Mouse (Mus musculus) liver, embryonic 15.5 days (tissue): ENCODE measurements around the gene Cpne4. TPM values are rescaled to one million over a fixed set of nuclear protein-coding genes. Genes with fewer than 3 reads are reported as not detected.

Source experiments
- ATAC-seq: fragments of 200-750 bp; cut with Nextera tagmentation; 2 replicates; pipeline ENCODE4 v1.8.0; 2017; ENCODE audit warnings: moderate number of reproducible peaks, mild to moderate bottlenecking, moderate library complexity; ENCODE audit not compliant: insufficient read depth
- H3K27ac ChIP-seq: fragments of 300-500 bp; sonication (generic); replicated peaks from 2 replicates; pipeline ENCODE4 v1.5.1; 2015; ENCODE audit warnings: mild to moderate bottlenecking, inconsistent platforms
- H3K27me3 ChIP-seq: fragments of 300-500 bp; sonication (generic); 2 replicates; pipeline ENCODE4 v1.6.1; 2015; ENCODE audit warnings: mild to moderate bottlenecking, inconsistent platforms
- H3K36me3 ChIP-seq: fragments of 300-500 bp; sonication (generic); replicated peaks from 2 replicates; pipeline ENCODE4 v1.6.1; 2015; ENCODE audit warnings: moderate library complexity, mild to moderate bottlenecking, inconsistent platforms
- H3K4me1 ChIP-seq: fragments of 300-500 bp; sonication (generic); replicated peaks from 2 replicates; pipeline ENCODE4 v1.6.1; 2015; ENCODE audit warnings: inconsistent platforms
- H3K4me2 ChIP-seq: fragments of 300-500 bp; sonication (generic); 2 replicates; pipeline ENCODE4 v1.6.1; 2015; ENCODE audit warnings: moderate library complexity, mild to moderate bottlenecking, inconsistent platforms
- H3K4me3 ChIP-seq: fragments of 300-500 bp; sonication (generic); replicated peaks from 2 replicates; pipeline ENCODE4 v1.5.1; 2015; ENCODE audit warnings: mild to moderate bottlenecking, inconsistent platforms
- H3K9ac ChIP-seq: fragments of 300-500 bp; sonication (generic); 2 replicates; pipeline ENCODE4 v1.6.1; 2015; ENCODE audit warnings: moderate library complexity, mild to moderate bottlenecking, inconsistent platforms
- H3K9me3 ChIP-seq: fragments of 300-500 bp; sonication (generic); replicated peaks from 2 replicates; pipeline ENCODE4 v1.6.1; 2016; ENCODE audit warnings: inconsistent platforms
- WGBS: fragments of 180-500 bp; shearing (Covaris S2); methylation state at CpG from one replicate; pipeline ENCODE4 v1.1.7; 2015; ENCODE audit warnings: mixed read lengths; ENCODE audit not compliant: insufficient replicate concordance; 5-methylcytosine and 5-hydroxymethylcytosine counted together
- polyA plus RNA-seq: library from polyadenylated mRNA; unstranded; fragments of >200 nt; fragmentation: Nextera tagmentation; extraction: Ambion mirVana; gene quantifications from 2 replicates; pipeline ENCODE4 v1.2.1, GENCODE M21; 2015

The Cpne4 gene
- polyA plus RNA-seq, 1 experiment from 2014 or later = not detected

DNA sequence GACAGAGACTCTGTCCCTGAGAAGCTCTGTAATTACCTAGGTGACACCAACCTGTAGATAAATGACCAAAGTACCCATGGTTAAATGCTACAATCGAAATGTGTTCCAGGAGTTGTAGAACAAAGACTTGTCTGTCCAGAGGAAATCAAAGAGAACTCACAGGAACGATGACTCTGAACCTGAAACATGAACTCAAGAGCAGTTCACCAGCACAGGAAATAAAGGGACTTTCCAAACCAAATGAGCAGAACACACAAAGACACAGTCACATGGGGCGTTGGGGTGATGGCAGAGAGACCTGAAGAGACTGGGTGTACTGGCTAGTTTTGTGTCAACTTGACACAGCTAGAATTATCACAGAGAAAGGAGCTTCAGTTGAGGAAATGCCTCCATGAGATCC is 329.9 kb downstream of the Cpne4 start:
- Histone ChIP-seq H3K9ac (no peak overlapping the region), H3K27ac (no peak overlapping the region), H3K27me3 (no peaks in the 10 kb centered on the region), H3K4me3 (no peak overlapping the region), H3K9me3 (no peaks in the 10 kb centered on the region), H3K36me3 (no peaks in the 10 kb centered on the region), H3K4me2 (no peak overlapping the region), H3K4me1 (no peaks in the 10 kb centered on the region)
- WGBS = 36% methylated on average over 3 of the region's 3 CpGs
- ATAC-seq = no peak

DNA sequence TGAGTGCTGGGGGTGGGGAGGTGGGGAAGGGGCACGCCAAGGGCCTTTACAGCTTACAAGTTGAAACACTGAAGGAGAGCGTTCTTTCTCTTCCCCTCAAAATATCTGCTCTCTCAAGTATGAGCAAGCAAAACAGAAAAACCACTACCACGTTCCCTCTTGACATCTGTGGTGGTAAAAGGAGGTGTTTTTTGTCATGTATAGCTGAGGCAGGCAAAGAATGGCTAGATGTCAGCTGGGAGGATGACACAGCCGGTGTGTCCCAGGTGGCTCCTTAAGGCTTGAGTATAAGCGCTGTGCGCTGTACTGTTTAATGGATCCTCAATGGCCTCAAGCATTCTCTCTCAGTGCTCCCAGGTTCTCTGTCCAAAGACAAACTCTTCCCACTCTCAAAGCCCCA is 331.5 kb downstream of the Cpne4 start:
- ATAC-seq = no peak
- Histone ChIP-seq H3K27me3 (no peaks in the 10 kb centered on the region), H3K9me3 (no peaks in the 10 kb centered on the region; the same call in 1 of the 2 replicates), H3K4me1 (no peaks in the 10 kb centered on the region), H3K27ac (no peak overlapping the region), H3K4me3 (no peak overlapping the region), H3K9ac (no peak overlapping the region), H3K36me3 (no peaks in the 10 kb centered on the region), H3K4me2 (no peak overlapping the region)
- WGBS = 63% methylated on average over 6 of the region's 6 CpGs

DNA sequence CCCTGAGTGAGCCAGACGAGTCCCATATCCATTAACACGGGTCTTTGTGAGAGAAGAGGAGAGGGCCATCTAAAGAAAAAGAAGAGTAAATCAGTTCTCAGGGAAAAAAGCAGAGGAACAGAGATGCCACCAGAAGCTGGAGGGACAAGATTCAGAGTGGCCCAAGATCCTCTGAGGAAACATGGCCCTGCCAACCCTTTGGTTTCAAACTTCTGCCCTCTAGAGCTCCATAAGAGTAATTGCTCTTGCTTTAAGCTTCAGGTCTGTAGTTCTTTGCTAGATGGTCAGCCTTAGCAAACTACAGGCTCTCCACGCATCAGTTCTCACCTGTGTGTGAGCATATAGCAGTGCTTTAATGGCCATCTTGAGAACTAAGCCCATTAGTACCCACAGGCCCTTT is 343.4 kb downstream of the Cpne4 start:
- no peak for ATAC-seq
- Histone ChIP-seq H3K27me3 (no peaks in the 10 kb centered on the region), H3K4me1 (no peaks in the 10 kb centered on the region), H3K9ac (no peak overlapping the region), H3K4me2 (no peak overlapping the region), H3K27ac (no peak overlapping the region), H3K36me3 (no peaks in the 10 kb centered on the region), H3K9me3 (no peaks in the 10 kb centered on the region), H3K4me3 (no peak overlapping the region)
- 61% methylated on average over 3 of the region's 3 CpGs for WGBS

DNA sequence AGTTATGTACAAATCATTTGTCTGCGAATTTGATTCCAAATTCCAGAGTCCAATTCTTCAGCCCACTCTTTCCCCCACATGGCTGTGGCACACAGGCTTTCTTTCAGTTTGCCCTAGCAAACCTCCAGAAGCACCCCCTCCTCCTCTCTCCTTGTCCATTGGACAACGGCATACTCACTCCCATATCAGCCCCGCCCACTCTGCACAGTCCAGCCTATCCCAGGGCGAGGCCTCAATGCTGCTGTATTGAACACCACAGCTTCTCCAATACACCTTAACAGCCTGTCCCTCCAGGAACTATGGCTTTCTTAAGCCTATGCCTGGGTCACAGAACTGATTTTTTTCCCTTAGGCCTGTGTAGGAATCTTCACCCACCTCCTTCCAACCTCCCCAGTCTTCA is 348.3 kb downstream of the Cpne4 start:
- Histone ChIP-seq H3K36me3 (no peaks in the 10 kb centered on the region), H3K9ac (no peak overlapping the region), H3K9me3 (no peaks in the 10 kb centered on the region), H3K27me3 (no peaks in the 10 kb centered on the region), H3K4me2 (no peak overlapping the region), H3K27ac (no peak overlapping the region), H3K4me3 (no peak overlapping the region), H3K4me1 (no peaks in the 10 kb centered on the region)
- 58% methylated on average over 4 of the region's 4 CpGs for WGBS
- ATAC-seq = no peak

DNA sequence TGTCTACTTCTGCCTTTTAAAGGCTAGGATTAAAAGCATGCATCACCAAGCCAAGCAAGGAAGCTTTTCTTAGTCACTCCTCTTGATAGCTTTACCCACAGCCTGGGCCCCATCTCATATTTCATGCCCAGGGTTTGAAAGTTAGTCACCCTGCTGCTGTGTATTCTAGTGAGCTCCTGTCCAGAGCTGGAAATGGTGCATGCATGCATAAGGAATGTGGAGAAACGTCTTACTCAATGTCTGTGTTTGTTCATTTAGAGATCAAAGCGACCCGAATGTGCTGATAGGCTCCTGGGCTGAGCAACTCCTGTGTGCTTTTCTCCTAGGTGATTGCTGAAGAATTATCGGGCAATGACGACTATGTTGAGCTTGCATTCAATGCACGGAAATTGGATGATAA is 354.0 kb downstream of the Cpne4 start:
- ATAC-seq = no peak
- Histone ChIP-seq H3K27me3 (no peaks in the 10 kb centered on the region), H3K36me3 (no peaks in the 10 kb centered on the region), H3K27ac (no peak overlapping the region), H3K4me2 (no peak overlapping the region), H3K4me3 (no peak overlapping the region), H3K9me3 (no peaks in the 10 kb centered on the region), H3K4me1 (no peaks in the 10 kb centered on the region), H3K9ac (no peak overlapping the region)
- WGBS = 49% methylated on average over 6 of the region's 6 CpGs

DNA sequence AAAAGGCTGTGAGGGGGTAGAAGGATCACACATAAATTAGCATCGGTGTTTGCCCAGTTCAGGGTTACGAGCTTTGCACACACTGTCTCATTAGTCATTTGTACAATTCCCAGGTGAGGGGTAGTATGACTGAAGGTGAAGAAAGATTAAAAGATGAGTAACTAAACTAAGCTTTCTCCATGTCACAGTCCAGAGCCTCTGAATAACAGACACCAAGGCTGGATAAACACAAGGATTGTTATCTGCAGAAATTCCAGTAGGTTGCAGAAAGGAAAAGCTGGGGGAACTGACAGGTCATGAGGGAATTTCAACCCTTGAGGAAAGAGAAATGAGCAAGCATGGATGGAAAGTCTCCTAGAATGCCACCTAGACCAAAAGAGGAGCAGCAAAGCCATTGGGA is 354.7 kb downstream of the Cpne4 start:
- no peak for ATAC-seq
- Histone ChIP-seq H3K36me3 (no peaks in the 10 kb centered on the region), H3K4me1 (no peaks in the 10 kb centered on the region), H3K27ac (no peak overlapping the region), H3K4me3 (no peak overlapping the region), H3K4me2 (no peak overlapping the region), H3K9me3 (no peaks in the 10 kb centered on the region), H3K9ac (no peak overlapping the region), H3K27me3 (no peaks in the 10 kb centered on the region)
- WGBS = 62% methylated on average over 2 of the region's 2 CpGs

DNA sequence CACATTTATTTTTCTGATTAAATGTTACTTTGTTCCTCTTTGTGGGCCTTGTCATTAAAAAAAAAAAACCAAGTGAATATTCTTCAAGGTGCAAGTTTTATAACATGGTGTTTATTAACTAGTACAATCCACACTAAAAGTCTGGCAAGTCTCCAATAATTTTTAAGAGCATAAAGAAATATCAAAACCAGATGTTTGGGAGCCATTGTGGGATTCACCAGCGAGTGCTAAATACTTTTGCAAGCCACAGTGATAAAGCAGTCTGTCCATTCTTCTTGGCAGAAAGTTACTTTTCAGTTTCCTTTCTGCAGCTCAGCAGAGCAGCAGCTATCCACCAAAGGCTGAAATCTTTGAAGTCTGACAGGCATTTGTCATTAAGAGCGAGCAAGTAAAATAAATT is 365.6 kb downstream of the Cpne4 start:
- WGBS = 71% methylated on average over 2 of the region's 2 CpGs
- H3K4me2 ChIP-seq = no peak overlapping the region
- no peaks in the 10 kb centered on the region for H3K27me3 ChIP-seq
- no peaks in the 10 kb centered on the region for H3K9me3 ChIP-seq
- no peaks in the 10 kb centered on the region for H3K36me3 ChIP-seq
- no peak for ATAC-seq
- H3K4me3 ChIP-seq = no peak overlapping the region
- H3K27ac ChIP-seq = no peak overlapping the region
- no peaks in the 10 kb centered on the region for H3K4me1 ChIP-seq
- H3K9ac ChIP-seq = no peak overlapping the region

DNA sequence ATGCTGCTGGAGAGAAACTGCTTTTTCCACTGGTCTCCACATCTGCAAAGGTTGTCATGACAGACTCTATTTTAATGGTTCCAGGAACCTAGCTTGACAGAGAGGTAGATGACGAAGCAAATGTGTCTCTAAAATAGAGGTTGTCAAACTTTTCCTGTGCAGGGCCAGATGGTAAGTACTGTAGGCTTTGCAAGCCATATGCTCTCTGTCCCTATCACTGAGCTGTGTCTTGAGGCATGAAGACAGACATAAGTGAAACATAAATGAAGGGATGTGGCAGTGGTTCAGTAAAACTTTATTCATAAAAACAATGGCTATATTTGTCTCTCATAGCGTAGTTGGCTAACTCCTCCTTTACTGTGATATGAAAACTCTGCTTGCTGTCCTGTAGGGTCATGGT is 366.2 kb downstream of the Cpne4 start:
- H3K4me2 ChIP-seq = no peak overlapping the region
- no peaks in the 10 kb centered on the region for H3K27me3 ChIP-seq
- ATAC-seq = no peak
- WGBS = 56% methylated on average over 2 of the region's 2 CpGs
- H3K4me3 ChIP-seq = no peak overlapping the region
- no peak overlapping the region for H3K27ac ChIP-seq
- no peaks in the 10 kb centered on the region for H3K4me1 ChIP-seq
- H3K9me3 ChIP-seq = no peaks in the 10 kb centered on the region
- H3K9ac ChIP-seq = no peak overlapping the region
- H3K36me3 ChIP-seq = no peaks in the 10 kb centered on the region

DNA sequence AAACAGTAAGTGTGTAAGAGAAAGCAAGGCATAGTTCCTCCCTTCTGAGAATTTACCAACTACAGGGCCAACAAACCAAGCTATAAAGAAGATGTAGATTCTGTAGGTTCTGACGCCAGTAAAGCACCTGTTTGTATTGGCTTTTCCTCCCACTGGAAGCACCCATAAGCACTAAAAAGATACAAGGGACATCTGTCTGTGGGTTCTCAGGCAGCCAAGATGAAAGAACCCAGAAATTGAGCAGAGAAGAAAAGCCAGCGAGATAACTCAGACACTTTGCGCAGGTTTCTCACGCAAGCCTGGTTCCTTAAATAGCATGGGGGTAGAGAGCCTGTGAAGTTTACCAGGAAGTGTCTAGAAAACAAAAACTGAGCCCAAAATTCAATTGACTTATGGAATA is 374.1 kb downstream of the Cpne4 start:
- Histone ChIP-seq H3K27me3 (no peaks in the 10 kb centered on the region), H3K4me2 (no peak overlapping the region), H3K9ac (no peak overlapping the region), H3K36me3 (no peaks in the 10 kb centered on the region), H3K9me3 (no peaks in the 10 kb centered on the region), H3K4me3 (no peak overlapping the region), H3K4me1 (no peaks in the 10 kb centered on the region), H3K27ac (no peak overlapping the region)
- no peak for ATAC-seq
- WGBS = 80% methylated on average over 4 of the region's 4 CpGs

DNA sequence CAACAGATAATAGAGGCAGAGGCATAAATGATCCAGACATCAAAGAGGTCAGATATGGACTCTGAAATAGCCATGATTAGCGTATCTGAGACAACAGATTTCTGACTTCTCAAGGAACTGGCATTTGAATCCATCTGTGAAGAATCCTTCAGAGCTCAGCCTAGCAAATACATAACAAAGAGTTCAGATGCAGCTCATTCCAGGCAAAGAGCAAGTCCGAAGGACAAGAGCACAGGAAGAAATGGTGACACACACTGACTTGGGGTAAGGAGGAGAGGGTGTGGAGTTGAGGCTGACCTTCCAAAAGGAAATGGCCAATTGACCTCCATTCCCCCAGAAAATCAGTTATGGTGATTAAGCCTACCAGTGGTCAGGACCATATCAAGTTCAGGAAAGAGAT is 375.0 kb downstream of the Cpne4 start:
- 35% methylated on average over 2 of the region's 2 CpGs for WGBS
- Histone ChIP-seq H3K9ac (no peak overlapping the region), H3K4me3 (no peak overlapping the region), H3K27me3 (no peaks in the 10 kb centered on the region), H3K4me2 (no peak overlapping the region), H3K4me1 (no peaks in the 10 kb centered on the region), H3K27ac (no peak overlapping the region), H3K9me3 (no peaks in the 10 kb centered on the region), H3K36me3 (no peaks in the 10 kb centered on the region)
- ATAC-seq = no peak

DNA sequence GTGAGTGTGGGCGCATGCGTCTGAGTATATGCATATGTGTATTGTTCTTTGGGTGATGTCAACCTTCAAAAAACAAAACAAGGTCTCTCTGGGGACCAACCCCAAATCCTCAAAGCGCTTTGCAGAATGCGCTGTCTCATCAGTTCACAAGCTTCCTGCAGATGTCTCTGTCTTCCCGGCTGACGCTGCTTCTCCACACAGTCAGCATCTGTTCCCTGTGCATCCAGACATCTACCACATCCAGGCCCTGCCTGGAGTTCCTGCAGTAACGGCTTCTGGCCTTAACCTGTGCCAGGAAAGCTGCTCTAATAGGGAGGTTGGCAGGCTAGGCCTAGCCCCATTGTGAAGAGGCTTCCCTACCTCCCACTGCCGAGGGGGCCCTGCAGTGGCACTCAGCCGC is 381.7 kb downstream of the Cpne4 start:
- no peaks in the 10 kb centered on the region for H3K36me3 ChIP-seq
- no peak for ATAC-seq
- no peaks in the 10 kb centered on the region for H3K27me3 ChIP-seq
- H3K9me3 ChIP-seq = 0 out of 2 replicates have a peak, but pooled peaks cover under 1% of the 10 kb centered on the region
- 64% methylated on average over 9 of the region's 9 CpGs for WGBS
- no peak overlapping the region for H3K4me3 ChIP-seq
- H3K27ac ChIP-seq = no peak overlapping the region
- no peaks in the 10 kb centered on the region for H3K4me1 ChIP-seq
- no peak overlapping the region for H3K4me2 ChIP-seq
- no peak overlapping the region for H3K9ac ChIP-seq

DNA sequence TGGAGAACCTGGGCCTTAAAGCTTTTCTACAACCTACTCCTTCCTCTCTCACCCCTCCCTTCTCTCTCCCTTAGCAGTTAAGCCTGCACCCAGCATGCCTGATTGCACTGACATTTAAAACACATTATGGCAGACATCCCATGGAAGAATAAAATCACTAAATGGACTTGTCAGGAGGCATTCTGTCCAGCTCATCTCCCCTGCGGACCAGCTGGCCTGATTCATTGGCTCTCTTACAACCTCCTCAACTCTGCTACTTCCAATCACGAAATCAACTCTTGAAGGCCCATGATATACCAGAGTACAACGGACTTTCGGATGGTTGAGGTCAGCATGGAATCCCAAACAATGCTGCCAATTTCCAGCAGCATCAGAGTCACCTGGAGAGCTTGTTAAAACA is 393.3 kb downstream of the Cpne4 start:
- ATAC-seq = no peak
- Histone ChIP-seq H3K4me2 (no peak overlapping the region), H3K27me3 (no peaks in the 10 kb centered on the region), H3K4me1 (no peaks in the 10 kb centered on the region), H3K9ac (no peak overlapping the region), H3K9me3 (no peaks in the 10 kb centered on the region), H3K4me3 (no peak overlapping the region), H3K36me3 (no peaks in the 10 kb centered on the region), H3K27ac (no peak overlapping the region)
- 48% methylated on average over 4 of the region's 4 CpGs for WGBS
